Mouse (Mus musculus) hindbrain, postnatal 0 days (tissue): ENCODE measurements around the gene Rnf5. TPM values are rescaled to one million over a fixed set of nuclear protein-coding genes. Genes with fewer than 3 reads are reported as not detected.
A peak's percentile ranks its signal among the peaks of the same experiment; 100 is the strongest.

ENCODE experiments used
- ATAC-seq: fragments of 200-750 bp; cut with Nextera tagmentation; 2 replicates; pipeline ENCODE4 v1.8.0; 2017; ENCODE audit warnings: mild to moderate bottlenecking, moderate TSS enrichment, moderate library complexity
- DNase-seq: peaks from one replicate; pipeline ENCODE4 v3.0.0-alpha.2; 2015; ENCODE audit warnings: low spot score
- H3K27ac ChIP-seq: fragments of 300-500 bp; sonication (generic); 2 replicates; pipeline ENCODE4 v1.5.1; 2014; ENCODE audit warnings: mild to moderate bottlenecking
- H3K27me3 ChIP-seq: fragments of 300-500 bp; sonication (generic); 2 replicates; pipeline ENCODE4 v1.6.1; 2014; ENCODE audit warnings: low read length, mixed read lengths; ENCODE audit not compliant: insufficient read depth
- H3K36me3 ChIP-seq: fragments of 300-500 bp; sonication (generic); 2 replicates; pipeline ENCODE4 v1.6.1; 2014; ENCODE audit warnings: low read length, mixed read lengths; ENCODE audit not compliant: insufficient read depth
- H3K4me1 ChIP-seq: fragments of 300-500 bp; sonication (generic); 2 replicates; pipeline ENCODE4 v1.6.1; 2014; ENCODE audit warnings: antibody characterized with exemption, low read length, mixed read lengths; ENCODE audit not compliant: insufficient read depth
- H3K4me2 ChIP-seq: fragments of 300-500 bp; sonication (generic); 2 replicates; pipeline ENCODE4 v1.6.1; 2014; ENCODE audit warnings: low read depth, mild to moderate bottlenecking, low read length, moderate library complexity, mixed read lengths
- H3K4me3 ChIP-seq: fragments of 300-500 bp; sonication (generic); 2 replicates; pipeline ENCODE4 v1.5.1; 2014; ENCODE audit warnings: low read length
- H3K9ac ChIP-seq: fragments of 300-500 bp; sonication (generic); replicated peaks from 2 replicates; pipeline ENCODE4 v1.6.1; 2014; ENCODE audit warnings: mild to moderate bottlenecking, low read length, moderate library complexity, mixed read lengths
- H3K9me3 ChIP-seq: fragments of 300-500 bp; sonication (generic); 2 replicates; pipeline ENCODE4 v1.6.1; 2016; ENCODE audit warnings: low read length, mixed read lengths
- CTCF ChIP-seq: IDR thresholded peaks from 2 replicates; pipeline ENCODE4 v1.5.1; 2016; ENCODE audit warnings: antibody characterized with exemption, control low read depth, low read depth
- WGBS: fragments of 180-500 bp; shearing (Covaris S2); extraction: QIAGEN DNeasy Blood & Tissue Kit; methylation state at CpG from one replicate; pipeline ENCODE4 v1.1.7; 2014; 5-methylcytosine and 5-hydroxymethylcytosine counted together
- polyA plus RNA-seq: library from polyadenylated mRNA; unstranded; fragments of >200 nt; fragmentation: Nextera tagmentation; extraction: Ambion mirVana; gene quantifications from 2 replicates; pipeline ENCODE4 v1.2.1, GENCODE M21; 2015
- total RNA-seq: library from RNA; depleted of rRNA; stranded (reverse); fragments of >200 nt; gene quantifications from 2 replicates; pipeline ENCODE4 v1.2.3, GENCODE M21; 2014

Gene Rnf5
- total and polyA plus RNA-seq, 2 experiments from 2014 or later: 61.9 to 223 TPM

DNA sequence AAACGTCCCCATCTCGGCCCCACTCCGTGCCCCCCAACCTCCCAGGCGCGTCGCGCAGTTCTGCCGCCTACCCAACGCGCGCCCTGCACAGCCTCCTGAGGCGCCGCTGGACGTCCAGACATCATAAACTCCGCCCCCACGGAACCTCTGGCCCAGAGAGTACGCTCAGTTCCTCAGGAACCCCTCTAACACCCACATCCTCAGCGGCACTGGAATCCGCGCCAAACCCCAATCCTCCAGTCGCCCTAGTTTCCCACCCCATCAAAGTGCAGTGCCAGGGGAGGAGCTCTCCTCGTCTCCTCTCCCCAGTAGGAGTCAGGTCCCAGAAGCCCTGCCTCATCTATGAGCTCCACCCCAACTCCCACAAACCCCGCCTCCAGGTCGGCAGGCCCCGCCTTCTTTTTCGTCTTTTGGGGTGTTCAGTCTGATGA, 28.8 kb upstream of the Rnf5 start:
- peak overlapping the region; percentile 98 for H3K4me2 ChIP-seq
- peak; percentile 30; the same call in 1 of the 2 replicates for ATAC-seq
- H3K4me1 ChIP-seq: peaks cover 39% of the 10 kb centered on the region
- TF ChIP-seq CTCF: no peak
- no peaks in the 10 kb centered on the region for H3K36me3 ChIP-seq
- H3K27me3 ChIP-seq: no peaks in the 10 kb centered on the region
- 4% methylated on average over 26 of the region's 26 CpGs for WGBS
- peak overlapping the region; percentile 11; the same call in 1 of the 2 replicates for H3K27ac ChIP-seq
- H3K9me3 ChIP-seq: no peaks in the 10 kb centered on the region
- peak overlapping the region; percentile 44 for H3K9ac ChIP-seq
- peak; percentile 60 for DNase-seq
- H3K4me3 ChIP-seq: peak overlapping the region; percentile 55

- peak overlapping the region; percentile 55 for H3K4me3 ChIP-seq
- no peak for ATAC-seq
- WGBS: 8% methylated on average over 12 of the region's 12 CpGs
- peak overlapping the region; percentile 44 for H3K9ac ChIP-seq
- H3K36me3 ChIP-seq: no peaks in the 10 kb centered on the region
- no peaks in the 10 kb centered on the region for H3K9me3 ChIP-seq
- DNase-seq: no peak
- peak overlapping the region; percentile 11; the same call in 1 of the 2 replicates for H3K27ac ChIP-seq
- H3K27me3 ChIP-seq: no peaks in the 10 kb centered on the region
- H3K4me1 ChIP-seq: peaks cover 39% of the 10 kb centered on the region
- TF ChIP-seq CTCF: no peak
- H3K4me2 ChIP-seq: peak overlapping the region; percentile 98
Measured at GRCm38 (mm10) chr17:34631647-34632046, 28.2 kb upstream of the Rnf5 start.

DNA sequence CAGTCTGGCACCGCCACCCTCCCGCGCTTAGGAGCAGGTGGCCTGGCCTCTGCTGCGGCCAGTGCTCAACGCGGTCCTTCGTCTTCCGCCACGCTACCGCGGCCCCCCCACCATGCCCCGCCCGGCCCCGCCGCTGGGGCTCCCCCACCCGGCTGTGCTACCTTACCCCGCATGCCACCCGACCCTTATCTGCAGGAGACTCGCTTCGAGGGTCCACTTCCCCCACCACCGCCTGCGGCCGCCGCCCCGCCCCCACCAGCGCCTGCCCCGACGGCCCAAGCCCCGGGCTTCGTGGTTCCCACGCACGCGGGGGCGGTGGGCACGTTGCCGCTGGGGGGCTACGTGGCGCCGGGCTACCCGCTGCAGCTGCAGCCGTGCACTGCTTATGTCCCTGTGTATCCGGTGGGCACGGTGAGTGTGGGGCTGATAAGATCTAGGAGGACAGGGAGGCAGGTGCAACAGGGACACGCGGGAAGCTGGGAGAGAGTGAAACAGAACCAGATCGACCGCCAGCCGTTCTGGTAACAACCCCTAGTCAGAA, 27.3 kb upstream of the Rnf5 start:
- ATAC-seq (no peak), DNase-seq (no peak)
- Histone ChIP-seq H3K4me3 (peak overlapping the region; percentile 55), H3K9me3 (no peaks in the 10 kb centered on the region), H3K4me2 (peak overlapping the region; percentile 98), H3K4me1 (peaks cover 44% of the 10 kb centered on the region), H3K27me3 (no peaks in the 10 kb centered on the region), H3K9ac (peak overlapping the region; percentile 46), H3K27ac (peak overlapping the region; percentile 8; the same call in 1 of the 2 replicates), H3K36me3 (no peaks in the 10 kb centered on the region)
- WGBS: 3% methylated on average over 44 of the region's 48 CpGs
- no peak for TF ChIP-seq CTCF

- ATAC-seq: no peak
- Histone ChIP-seq H3K9ac (peak overlapping the region; percentile 46; the same call in 1 of the 2 replicates), H3K27me3 (no peaks in the 10 kb centered on the region), H3K9me3 (no peaks in the 10 kb centered on the region), H3K36me3 (no peaks in the 10 kb centered on the region), H3K4me2 (peak overlapping the region; percentile 98), H3K27ac (peak overlapping the region; percentile 20; the same call in 1 of the 2 replicates), H3K4me3 (peak overlapping the region; percentile 55), H3K4me1 (peaks cover 44% of the 10 kb centered on the region)
- WGBS: 17% methylated on average over 12 of the region's 12 CpGs
- no peak for DNase-seq
- no peak for TF ChIP-seq CTCF
Measured at GRCm38 (mm10) chr17:34629796-34630603, 26.5 kb upstream of the Rnf5 start.

DNA sequence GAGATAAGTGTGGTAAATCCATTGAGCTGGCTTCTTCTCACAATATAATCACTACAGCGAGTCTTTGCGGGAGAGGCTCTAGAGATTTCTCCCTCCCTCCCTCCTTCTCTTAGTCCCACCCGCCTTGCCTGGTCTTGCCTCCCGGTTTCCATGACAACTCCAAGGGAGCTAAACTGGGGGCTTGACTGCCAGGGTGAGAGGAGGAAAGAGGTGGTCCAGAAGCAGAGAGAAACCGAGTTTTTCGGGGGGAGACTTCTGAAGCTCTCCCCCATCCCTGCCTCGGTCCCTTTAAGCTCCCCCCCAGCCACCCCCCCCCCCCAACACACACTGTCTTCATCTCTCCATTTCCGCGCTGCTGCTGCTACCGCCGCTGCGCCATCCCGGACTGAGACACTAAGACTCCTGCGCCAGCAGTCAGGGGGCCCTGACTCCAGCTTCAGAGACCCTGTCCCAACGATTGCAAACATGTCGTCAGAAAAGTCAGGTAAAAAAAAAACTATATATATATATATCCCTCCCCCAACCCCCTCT, 25.8 kb upstream of the Rnf5 start, which contains the start of gene Prrt1:
Gene Prrt1, plus strand, starts transcription at position 313 of the 531 bp plus-strand sequence.
- ATAC-seq: no peak
- Histone ChIP-seq H3K4me2 (peak within 1 kb of the TSS; percentile 98), H3K9ac (peak within 1 kb of the TSS; percentile 59), H3K27me3 (no peaks in the 10 kb centered on the region), H3K4me3 (peak within 1 kb of the TSS; percentile 55), H3K36me3 (no peaks in the 10 kb centered on the region), H3K4me1 (peaks cover 44% of the 10 kb centered on the region), H3K27ac (peak within 1 kb of the TSS; percentile 95), H3K9me3 (no peaks in the 10 kb centered on the region)
- 0% methylated on average over 16 of the region's 16 CpGs for WGBS
- peak; percentile 77 for DNase-seq
- no peak for TF ChIP-seq CTCF

- DNase-seq (no peak), ATAC-seq (no peak)
- Histone ChIP-seq H3K9me3 (no peaks in the 10 kb centered on the region), H3K4me1 (peaks cover 44% of the 10 kb centered on the region), H3K36me3 (no peaks in the 10 kb centered on the region), H3K9ac (peak overlapping the region; percentile 59; the same call in 1 of the 2 replicates), H3K4me2 (peak overlapping the region; percentile 98), H3K4me3 (peak overlapping the region; percentile 55), H3K27ac (peak overlapping the region; percentile 95), H3K27me3 (no peaks in the 10 kb centered on the region)
- 22% methylated on average over 5 of the region's 5 CpGs for WGBS
- no peak for TF ChIP-seq CTCF
Measured at GRCm38 (mm10) chr17:34628644-34628967, 25.1 kb upstream of the Rnf5 start.
